Mouse (Mus musculus): ENCODE data around the gene Brd3os. TPM values are rescaled to one million over a fixed set of nuclear protein-coding genes. Genes with fewer than 3 reads are reported as not detected.

Brd3os gene
- total RNA-seq (2012; rRNA removed) = 1.6 TPM in 2 replicates

- no peak for TF ChIP-seq MAFK (IDR thresholded peaks at IDR 0.05; ENCODE audit: insufficient read depth, low read depth, low read length)
- peak; percentile 78 for TF ChIP-seq HCFC1 (IDR thresholded peaks at IDR 0.05; ENCODE audit: borderline replicate concordance, insufficient read depth, low read length)
- Histone ChIP-seq H3K27ac (ENCODE audit: insufficient read depth, low read depth, low read length, poor library complexity, severe bottlenecking) (no peak within 1 kb of the TSS), H3K9ac (ENCODE audit: insufficient read depth, low read depth, low read length, poor library complexity, severe bottlenecking) (peak within 1 kb of the TSS; percentile 72), H3K4me1 (ENCODE audit: control insufficient read depth in 2 of 2, insufficient read depth in 2 of 2, low read length in 2 of 2, poor library complexity in 1 of 2) (peaks cover 0 to 13% of the 10 kb centered on the region in 2 experiments; a peak in 2 of 4 replicates), H3K4me3 (ENCODE audit: insufficient read depth in 1 of 2, low read depth in 1 of 2, low read length in 2 of 2, poor library complexity in 1 of 2, severe bottlenecking in 1 of 2) (peak within 1 kb of the TSS; percentile 67 to 74), H3K36me3 (ENCODE audit: control insufficient read depth, insufficient read depth, low read length, poor library complexity, severe bottlenecking) (peaks cover 6% of the 10 kb centered on the region), H3K9me3 (ENCODE audit: control insufficient read depth, insufficient read depth, low read depth, low read length) (no peaks in the 10 kb centered on the region)
- peak; percentile 100 for DNase-seq (ENCODE audit: low read depth, low spot score)
- in situ Hi-C loops (cut with MboI; ENCODE audit: low sequenced_read_pairs in 2 of 2, unreplicated experiment in 2 of 2) = no loop called here
Measured at GRCm38 (mm10) chr2:27441767-27442707, at the start of gene Brd3os. TSS of gene Brd3os (plus strand) at chr2:27442324.

- no peaks in the 10 kb centered on the region for H3K9me3 ChIP-seq (ENCODE audit: control insufficient read depth, insufficient read depth, low read depth, low read length)
- no peak for TF ChIP-seq CHD2 (IDR thresholded peaks at IDR 0.05; ENCODE audit: low read depth, low read length)
- TF ChIP-seq ZC3H11A (IDR thresholded peaks at IDR 0.05; ENCODE audit: borderline replicate concordance, low read depth, low read length) = no peak
- no peak for TF ChIP-seq HCFC1 (IDR thresholded peaks at IDR 0.05; ENCODE audit: borderline replicate concordance, insufficient read depth, low read length)
- no peak for TF ChIP-seq MAFK (IDR thresholded peaks at IDR 0.05; ENCODE audit: insufficient read depth, low read depth, low read length)
- no peak for TF ChIP-seq ZNF384 (IDR thresholded peaks at IDR 0.05; ENCODE audit: low read depth, low read length)
- no peaks in the 10 kb centered on the region for H3K36me3 ChIP-seq (ENCODE audit: control insufficient read depth, insufficient read depth, low read length, poor library complexity, severe bottlenecking)
- H3K27ac ChIP-seq (ENCODE audit: insufficient read depth, low read depth, low read length, poor library complexity, severe bottlenecking) = no peak overlapping the region
- no peak overlapping the region for H3K4me3 ChIP-seq (ENCODE audit: insufficient read depth in 1 of 2, low read depth in 1 of 2, low read length in 2 of 2, poor library complexity in 1 of 2, severe bottlenecking in 1 of 2)
- H3K9ac ChIP-seq (ENCODE audit: insufficient read depth, low read depth, low read length, poor library complexity, severe bottlenecking) = no peak overlapping the region
- H3K4me1 ChIP-seq (ENCODE audit: control insufficient read depth in 2 of 2, insufficient read depth in 2 of 2, low read length in 2 of 2, poor library complexity in 1 of 2) = peaks cover 2 to 17% of the 10 kb centered on the region in 2 experiments; a peak in 1 of 4 replicates
- in situ Hi-C loops (cut with MboI; ENCODE audit: low sequenced_read_pairs in 2 of 2, unreplicated experiment in 2 of 2) = no loop called here
- no peak for DNase-seq (ENCODE audit: low read depth, low spot score)
Measured at GRCm38 (mm10) chr2:27394158-27394832, 47.8 kb upstream of the Brd3os start.

- no peaks in the 10 kb centered on the region for H3K9me3 ChIP-seq (ENCODE audit: control insufficient read depth, insufficient read depth, low read depth, low read length)
- DNase-seq (ENCODE audit: low read depth, low spot score) = no peak
- H3K4me1 ChIP-seq (ENCODE audit: control insufficient read depth in 2 of 2, insufficient read depth in 2 of 2, low read length in 2 of 2, poor library complexity in 1 of 2) = peaks cover 2 to 6% of the 10 kb centered on the region in 2 experiments; a peak in 2 of 4 replicates
- in situ Hi-C loops (cut with MboI; ENCODE audit: low sequenced_read_pairs in 2 of 2, unreplicated experiment in 2 of 2) = no loop called here
- no peaks in the 10 kb centered on the region for H3K36me3 ChIP-seq (ENCODE audit: control insufficient read depth, insufficient read depth, low read length, poor library complexity, severe bottlenecking)
- no peak overlapping the region for H3K4me3 ChIP-seq (ENCODE audit: insufficient read depth in 1 of 2, low read depth in 1 of 2, low read length in 2 of 2, poor library complexity in 1 of 2, severe bottlenecking in 1 of 2)
- no peak for TF ChIP-seq HCFC1 (IDR thresholded peaks at IDR 0.05; ENCODE audit: borderline replicate concordance, insufficient read depth, low read length)
- no peak overlapping the region for H3K9ac ChIP-seq (ENCODE audit: insufficient read depth, low read depth, low read length, poor library complexity, severe bottlenecking)
- H3K27ac ChIP-seq (ENCODE audit: insufficient read depth, low read depth, low read length, poor library complexity, severe bottlenecking) = no peak overlapping the region
Measured at GRCm38 (mm10) chr2:27396656-27397440, 45.3 kb upstream of the Brd3os start.

GRCm38 (mm10) chr2:27400083-27400482, 42.0 kb upstream of the Brd3os start:
- no peak overlapping the region for H3K4me3 ChIP-seq (ENCODE audit: insufficient read depth in 1 of 2, low read depth in 1 of 2, low read length in 2 of 2, poor library complexity in 1 of 2, severe bottlenecking in 1 of 2)
- TF ChIP-seq HCFC1 (IDR thresholded peaks at IDR 0.05; ENCODE audit: borderline replicate concordance, insufficient read depth, low read length) (no peak), CHD2 (IDR thresholded peaks at IDR 0.05; ENCODE audit: low read depth, low read length) (no peak), MAFK (IDR thresholded peaks at IDR 0.05; ENCODE audit: insufficient read depth, low read depth, low read length) (no peak), ZNF384 (IDR thresholded peaks at IDR 0.05; ENCODE audit: low read depth, low read length) (no peak), ZC3H11A (IDR thresholded peaks at IDR 0.05; ENCODE audit: borderline replicate concordance, low read depth, low read length) (no peak)

More at GRCm38 (mm10) chr2:27400083-27400482, 42.0 kb upstream of the Brd3os start:
- Histone ChIP-seq H3K4me1 (ENCODE audit: control insufficient read depth in 2 of 2, insufficient read depth in 2 of 2, low read length in 2 of 2, poor library complexity in 1 of 2) (peaks cover 5 to 21% of the 10 kb centered on the region in 2 experiments; a peak in 2 of 4 replicates), H3K27ac (ENCODE audit: insufficient read depth, low read depth, low read length, poor library complexity, severe bottlenecking) (no peak overlapping the region), H3K9me3 (ENCODE audit: control insufficient read depth, insufficient read depth, low read depth, low read length) (no peaks in the 10 kb centered on the region), H3K36me3 (ENCODE audit: control insufficient read depth, insufficient read depth, low read length, poor library complexity, severe bottlenecking) (no peaks in the 10 kb centered on the region), H3K9ac (ENCODE audit: insufficient read depth, low read depth, low read length, poor library complexity, severe bottlenecking) (no peak overlapping the region)
- DNase-seq (ENCODE audit: low read depth, low spot score) = no peak
- in situ Hi-C loops (cut with MboI; ENCODE audit: low sequenced_read_pairs in 2 of 2, unreplicated experiment in 2 of 2) = no loop called here
